Mouse (Mus musculus) urinary bladder, adult 18-20 months (tissue): ENCODE measurements around the gene Tfap4.

Experiments
- DNase-seq, 2 experiments: peaks; one replicate each; pipeline ENCODE4 v3.0.0; 2022; ENCODE audit warnings: low spot score in 2 of 2, mixed read lengths in 2 of 2

Gene Tfap4

GRCm38 (mm10) chr16:4520673-4521072 is 39.0 kb downstream of the Tfap4 start:
- DNase-seq, result no peak

DNA sequence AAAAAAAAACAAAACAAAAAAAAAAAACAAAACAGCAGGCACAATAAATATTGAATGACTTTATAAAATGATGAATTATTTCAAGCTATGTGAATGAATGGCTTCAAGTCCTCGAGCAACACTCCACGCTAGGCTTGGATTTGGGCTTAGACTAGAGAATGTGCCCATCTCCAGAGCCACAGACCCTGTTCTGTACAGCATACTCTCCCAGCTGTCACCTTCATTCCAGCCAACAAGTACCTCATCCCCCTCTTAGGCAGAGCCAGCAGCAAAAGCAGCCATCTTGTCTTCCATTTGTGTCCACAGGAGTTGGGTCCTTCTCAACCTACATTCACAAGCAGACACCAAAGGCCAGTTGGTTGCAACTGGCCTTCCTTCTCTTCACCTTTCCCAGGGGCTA is 39.8 kb downstream of the Tfap4 start:
- DNase-seq, result no peak

GRCm38 (mm10) chr16:4519157-4519556 is 40.5 kb downstream of the Tfap4 start:
- DNase-seq, result no peak

- DNase-seq, result no peak
These were observed 41.7 kb downstream of the Tfap4 start for GRCm38 (mm10) chr16:4517906-4518305.

- DNase-seq, result no peak
These were observed 45.3 kb downstream of the Tfap4 start for GRCm38 (mm10) chr16:4514383-4514782.

- peak in 1 of 2 experiments; percentile 30 for DNase-seq
These were observed 46.8 kb downstream of the Tfap4 start for GRCm38 (mm10) chr16:4512661-4513438.

DNA sequence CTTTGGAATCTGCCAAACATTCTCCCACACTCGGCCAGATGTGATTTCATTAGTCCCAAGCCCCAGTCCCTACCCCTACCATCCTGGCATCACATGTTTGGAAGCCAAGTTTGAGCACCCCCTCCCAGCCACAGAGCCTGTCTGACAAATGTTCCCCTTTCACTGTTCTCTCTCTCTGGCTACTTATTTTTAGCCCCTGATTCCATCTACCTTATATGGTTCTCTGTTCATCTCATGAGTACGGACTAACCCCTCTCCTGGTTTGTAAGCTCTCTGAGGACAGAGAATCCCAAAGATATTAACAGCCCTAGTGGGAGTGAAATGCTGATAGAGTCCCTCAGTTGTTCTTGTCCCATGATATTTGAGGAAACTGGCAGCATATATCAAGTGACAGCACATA is 48.3 kb downstream of the Tfap4 start:
- no peak for DNase-seq

DNA sequence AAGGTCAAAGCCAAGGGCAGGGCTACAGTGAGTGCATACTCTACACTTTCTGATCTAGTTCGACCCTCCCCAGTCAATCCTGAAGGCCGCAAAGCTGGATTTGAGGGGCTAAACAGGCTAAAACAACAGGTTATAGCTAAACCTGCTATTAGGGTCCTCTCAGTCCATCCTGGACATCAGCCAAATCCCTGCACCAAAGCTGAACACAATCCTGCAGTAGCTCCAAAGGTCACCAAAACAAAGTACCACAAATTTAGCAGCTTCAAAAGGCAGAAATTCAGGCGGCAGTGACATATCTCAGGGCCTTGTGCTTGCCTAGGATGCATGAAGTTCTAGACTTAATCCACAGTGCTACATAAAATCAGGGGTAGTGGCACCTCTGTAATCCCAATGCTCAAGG is 53.5 kb downstream of the Tfap4 start:
- DNase-seq, result no peak

DNA sequence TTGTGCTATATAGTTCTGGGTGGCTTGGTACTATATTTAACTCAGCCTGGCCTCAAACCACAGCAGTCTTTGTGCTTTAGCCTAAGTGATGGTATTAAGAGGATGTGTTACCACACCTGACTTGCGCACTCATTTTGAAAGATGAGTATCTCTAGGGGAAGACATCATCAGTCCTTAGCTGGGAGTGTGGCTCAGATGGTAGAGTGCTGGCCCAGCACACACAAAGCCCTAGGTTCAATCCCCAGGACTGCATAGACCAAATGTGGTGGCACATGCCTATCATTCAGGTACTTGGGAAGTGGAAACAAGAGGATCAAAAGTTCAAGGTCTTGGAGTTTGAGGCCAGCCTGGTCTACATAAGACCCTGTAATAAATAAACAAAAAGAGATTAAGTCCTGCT is 56.2 kb downstream of the Tfap4 start:
- no peak for DNase-seq

DNA sequence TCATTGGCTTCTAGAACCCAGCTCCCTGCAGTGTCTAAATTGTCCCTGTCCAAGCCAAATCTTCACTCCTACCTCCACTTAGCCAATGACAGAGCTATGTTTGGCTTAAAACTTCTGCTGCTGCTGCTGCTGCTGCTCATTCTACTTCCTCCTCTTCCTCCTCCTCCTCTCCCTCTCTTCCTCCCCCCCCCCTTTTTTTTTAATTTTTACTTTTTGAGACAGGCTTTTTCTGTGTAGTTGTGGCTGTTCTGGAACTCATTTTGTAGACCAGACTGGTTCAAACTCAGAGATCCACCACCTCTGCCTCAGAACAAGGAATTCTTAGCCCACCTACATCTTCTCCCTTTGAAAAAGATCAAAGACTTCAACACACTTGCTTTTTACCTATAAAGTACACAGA is 57.1 kb downstream of the Tfap4 start:
- DNase-seq, result no peak

GRCm38 (mm10) chr16:4501703-4502102 is 58.0 kb downstream of the Tfap4 start:
- DNase-seq, result no peak

- no peak for DNase-seq
These were observed 58.9 kb downstream of the Tfap4 start for GRCm38 (mm10) chr16:4500598-4501385.

DNA sequence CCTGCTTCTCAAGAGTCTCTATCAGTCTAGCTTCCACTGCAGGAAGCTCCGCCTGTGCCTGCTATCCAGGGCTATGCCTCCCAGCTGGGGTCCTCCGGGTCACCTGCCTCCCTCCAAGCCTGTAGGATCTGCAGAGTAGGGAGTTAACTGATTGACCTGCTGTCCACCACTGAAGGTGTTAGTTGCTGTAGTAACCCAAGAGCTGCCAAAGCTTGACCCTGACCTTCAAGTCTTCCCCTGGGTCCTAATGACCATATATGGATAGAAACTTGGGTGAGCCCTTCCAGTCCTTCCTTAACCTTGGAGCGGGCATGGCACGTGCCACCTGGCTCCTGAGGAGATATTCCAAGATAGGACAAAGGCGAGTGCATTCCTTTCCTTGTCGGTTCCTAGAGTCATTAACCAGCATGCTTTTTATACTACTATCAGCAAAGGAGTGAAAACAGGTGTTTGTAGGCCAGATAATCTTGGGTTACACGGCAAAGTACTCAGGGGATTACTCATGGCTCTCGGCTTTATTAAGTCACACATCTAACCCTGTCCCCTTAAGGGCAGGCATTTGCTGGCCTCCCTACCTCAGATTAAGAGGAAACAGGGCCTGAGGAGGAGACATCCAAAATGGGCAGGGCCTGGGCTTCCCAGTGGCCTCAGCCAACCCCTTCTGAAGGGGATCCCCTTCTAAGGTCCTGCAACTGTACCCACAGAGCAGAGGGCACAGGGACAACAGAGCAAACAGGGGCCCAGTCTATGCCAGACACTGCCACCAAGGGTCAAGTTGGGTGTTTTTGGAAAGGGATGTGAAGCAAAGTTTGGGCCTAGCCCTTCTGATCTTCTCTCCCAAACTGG is 61.7 kb downstream of the Tfap4 start:
- no peak for DNase-seq

DNA sequence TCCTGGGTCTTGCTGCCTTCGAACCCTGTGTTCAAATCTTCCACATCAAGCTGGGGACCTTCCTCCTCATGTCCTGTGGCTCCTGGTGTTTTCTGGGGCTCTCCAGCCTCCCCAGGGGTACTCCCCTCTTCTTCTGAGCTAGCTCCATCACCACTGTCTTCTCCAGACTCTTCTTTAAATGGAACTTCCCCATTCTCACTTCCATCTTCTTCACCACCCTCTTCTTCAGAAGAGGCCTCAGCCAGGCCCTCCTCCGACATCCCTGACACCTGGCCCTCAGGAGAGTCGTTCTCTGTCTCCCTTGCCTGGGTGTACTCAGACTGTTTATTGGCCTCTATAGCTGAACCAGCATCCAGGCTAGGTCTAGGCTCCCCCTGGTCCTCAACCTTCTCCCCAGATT is 63.2 kb downstream of the Tfap4 start:
- DNase-seq, result no peak

GRCm38 (mm10) chr16:4495861-4496260 is 63.8 kb downstream of the Tfap4 start:
- DNase-seq, result peak in 1 of 2 experiments; percentile 13
